Mouse (Mus musculus): Measurements from ENCODE around the gene Ccl6. TPM values are rescaled to one million over a fixed set of nuclear protein-coding genes. Genes with fewer than 3 reads are reported as not detected.
"Not testable (repeated sequence)": the region's sequence is repeated elsewhere in the genome, so short reads cannot be mapped to it uniquely, and the experiment has no call there.

Gene Ccl6
- polyA plus RNA-seq, 1 experiment from 2014 or later = 1.6 TPM

DNA sequence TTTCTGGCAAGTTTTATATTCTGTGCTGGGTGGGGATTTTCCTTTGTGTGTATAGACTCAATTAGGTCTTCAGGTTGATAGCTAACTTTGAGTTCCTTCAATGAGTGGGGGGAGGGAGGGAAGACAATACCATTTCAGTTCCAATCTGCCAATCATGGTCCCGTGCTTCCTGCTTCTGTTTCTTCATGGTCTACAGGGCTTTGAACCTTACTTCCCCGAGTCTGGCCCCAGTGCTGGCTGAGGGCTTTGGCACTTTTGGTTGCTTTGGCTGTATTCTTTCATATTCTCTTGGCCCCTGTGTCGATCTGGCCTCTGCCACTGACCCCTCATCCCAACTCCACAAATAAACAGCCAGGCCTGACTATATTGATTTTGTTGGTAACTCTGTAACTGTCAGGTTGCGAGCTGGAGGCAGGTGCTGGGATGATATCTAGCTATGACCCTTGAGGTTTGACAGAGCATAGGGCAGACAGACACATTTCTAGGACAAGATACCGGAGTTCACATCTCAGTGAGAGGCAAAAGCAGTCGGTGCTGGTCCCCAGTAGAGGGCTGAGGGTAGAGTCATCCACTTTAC is 30.5 kb downstream of the Ccl6 start:
- H3K27me3 ChIP-seq (replicated peaks; ENCODE audit: control insufficient read depth, insufficient read depth, low read length) = no peaks in the 10 kb centered on the region
- DNase-seq (ENCODE audit: low spot score) = no peak
- no peak overlapping the region for H3K4me3 ChIP-seq (ENCODE audit: low read depth, low read length)
- H3K36me3 ChIP-seq (ENCODE audit: control insufficient read depth, insufficient read depth, low read length) = no peaks in the 10 kb centered on the region
- WGBS = 70% methylated on average over 6 of the region's 6 CpGs
- no peak overlapping the region for H3K9ac ChIP-seq (ENCODE audit: low read length)
- no peaks in the 10 kb centered on the region for H3K9me3 ChIP-seq (replicated peaks; ENCODE audit: control insufficient read depth, low read length)
- ATAC-seq = no peak
- no peak overlapping the region for H3K27ac ChIP-seq (ENCODE audit: low read depth, low read length)
- H3K4me1 ChIP-seq (ENCODE audit: control insufficient read depth, insufficient read depth, low read length) = no peaks in the 10 kb centered on the region
- H3K4me2 ChIP-seq (ENCODE audit: low read length) = no peak overlapping the region

- ATAC-seq (no peak), DNase-seq (ENCODE audit: low spot score) (no peak)
- H3K4me2 ChIP-seq (ENCODE audit: low read length) = no peak overlapping the region
- no peak overlapping the region for H3K27ac ChIP-seq (ENCODE audit: low read depth, low read length)
- no peaks in the 10 kb centered on the region for H3K4me1 ChIP-seq (ENCODE audit: control insufficient read depth, insufficient read depth, low read length)
- no peak overlapping the region for H3K9ac ChIP-seq (ENCODE audit: low read length)
- no peaks in the 10 kb centered on the region for H3K27me3 ChIP-seq (replicated peaks; ENCODE audit: control insufficient read depth, insufficient read depth, low read length)
- H3K36me3 ChIP-seq (ENCODE audit: control insufficient read depth, insufficient read depth, low read length) = no peaks in the 10 kb centered on the region
- H3K4me3 ChIP-seq (ENCODE audit: low read depth, low read length) = no peak overlapping the region
- H3K9me3 ChIP-seq (replicated peaks; ENCODE audit: control insufficient read depth, low read length) = no peaks in the 10 kb centered on the region
- 77% methylated on average over 6 of the region's 6 CpGs for WGBS
Observed at GRCm38 (mm10) chr11:83560405-83560804, 32.5 kb downstream of the Ccl6 start.

DNA sequence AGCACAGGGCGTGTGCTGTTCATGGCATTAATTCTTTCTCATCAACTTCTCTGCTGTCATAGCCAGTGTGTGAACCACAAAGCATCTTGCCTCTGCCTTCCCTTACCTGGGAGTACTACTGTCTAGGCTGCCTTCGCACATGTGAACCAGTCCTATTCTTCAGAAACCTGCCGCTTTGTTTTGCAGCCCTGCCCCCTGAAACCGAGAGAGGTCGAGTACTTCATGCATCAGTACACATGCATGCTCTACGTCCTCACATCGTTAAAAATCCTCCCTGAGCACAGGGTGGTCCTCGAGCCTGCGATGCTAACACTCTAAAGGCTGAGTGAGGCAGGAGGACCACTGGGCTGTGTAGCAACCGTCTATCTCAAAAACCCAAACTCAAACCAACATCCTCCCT is 35.8 kb downstream of the Ccl6 start:
- H3K27me3 ChIP-seq (replicated peaks; ENCODE audit: control insufficient read depth, insufficient read depth, low read length) = no peaks in the 10 kb centered on the region
- H3K27ac ChIP-seq (ENCODE audit: low read depth, low read length) = no peak overlapping the region
- H3K4me1 ChIP-seq (ENCODE audit: control insufficient read depth, insufficient read depth, low read length) = no peaks in the 10 kb centered on the region
- no peaks in the 10 kb centered on the region for H3K9me3 ChIP-seq (replicated peaks; ENCODE audit: control insufficient read depth, low read length)
- H3K4me3 ChIP-seq (ENCODE audit: low read depth, low read length) = no peak overlapping the region
- DNase-seq (ENCODE audit: low spot score) (no peak), ATAC-seq (no peak; the same call in 1 of the 2 replicates)
- H3K9ac ChIP-seq (ENCODE audit: low read length) = no peak overlapping the region
- WGBS = 26% methylated on average over 10 of the region's 10 CpGs
- H3K36me3 ChIP-seq (ENCODE audit: control insufficient read depth, insufficient read depth, low read length) = no peaks in the 10 kb centered on the region
- H3K4me2 ChIP-seq (ENCODE audit: low read length) = no peak overlapping the region

- Histone ChIP-seq H3K9me3 (replicated peaks; ENCODE audit: control insufficient read depth, low read length) (no peaks in the 10 kb centered on the region), H3K4me2 (ENCODE audit: low read length) (no peak overlapping the region), H3K27ac (ENCODE audit: low read depth, low read length) (no peak overlapping the region), H3K9ac (ENCODE audit: low read length) (no peak overlapping the region), H3K4me3 (ENCODE audit: low read depth, low read length) (no peak overlapping the region), H3K36me3 (ENCODE audit: control insufficient read depth, insufficient read depth, low read length) (no peaks in the 10 kb centered on the region), H3K4me1 (ENCODE audit: control insufficient read depth, insufficient read depth, low read length) (no peaks in the 10 kb centered on the region), H3K27me3 (replicated peaks; ENCODE audit: control insufficient read depth, insufficient read depth, low read length) (no peaks in the 10 kb centered on the region)
- 26% methylated on average over 8 of the region's 8 CpGs for WGBS
- ATAC-seq = peak; percentile 63
- peak; percentile 93 for DNase-seq (ENCODE audit: low spot score)
Observed at GRCm38 (mm10) chr11:83556085-83556781, 36.7 kb downstream of the Ccl6 start.

DNA sequence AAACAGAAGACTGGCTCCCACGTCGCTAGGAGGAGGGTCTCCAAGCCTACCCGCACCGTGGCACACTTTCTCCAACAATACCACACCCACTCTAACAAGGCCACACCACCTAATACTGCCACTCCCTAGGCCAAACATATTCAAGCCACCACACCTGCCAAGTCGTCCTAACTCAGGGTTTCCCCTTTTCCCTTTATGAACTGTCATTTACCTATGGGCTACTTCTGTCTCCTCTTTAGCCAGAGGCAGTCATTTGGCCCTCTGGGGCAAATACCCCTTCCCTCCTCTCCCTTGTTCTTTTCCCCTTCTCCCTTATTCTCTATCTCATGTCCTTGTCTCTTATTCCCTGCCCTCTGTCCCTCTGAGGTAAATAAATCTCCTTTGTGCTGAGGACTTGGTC is 41.2 kb downstream of the Ccl6 start:
- H3K4me3 ChIP-seq (ENCODE audit: low read depth, low read length) = no peak overlapping the region
- DNase-seq (ENCODE audit: low spot score) (no peak), ATAC-seq (no peak)
- no peak overlapping the region for H3K9ac ChIP-seq (ENCODE audit: low read length)
- H3K4me1 ChIP-seq (ENCODE audit: control insufficient read depth, insufficient read depth, low read length) = no peaks in the 10 kb centered on the region
- H3K4me2 ChIP-seq (ENCODE audit: low read length) = no peak overlapping the region
- no peaks in the 10 kb centered on the region for H3K27me3 ChIP-seq (replicated peaks; ENCODE audit: control insufficient read depth, insufficient read depth, low read length)
- H3K36me3 ChIP-seq (ENCODE audit: control insufficient read depth, insufficient read depth, low read length) = no peaks in the 10 kb centered on the region
- no peaks in the 10 kb centered on the region for H3K9me3 ChIP-seq (replicated peaks; ENCODE audit: control insufficient read depth, low read length)
- WGBS = 90% methylated on average over 5 of the region's 5 CpGs
- H3K27ac ChIP-seq (ENCODE audit: low read depth, low read length) = no peak overlapping the region

- not testable (repeated sequence) for H3K4me2 ChIP-seq (ENCODE audit: low read length); ATAC-seq; H3K9ac ChIP-seq (ENCODE audit: low read length); H3K36me3 ChIP-seq (ENCODE audit: control insufficient read depth, insufficient read depth, low read length); DNase-seq (ENCODE audit: low spot score); H3K4me3 ChIP-seq (ENCODE audit: low read depth, low read length); H3K27me3 ChIP-seq (replicated peaks; ENCODE audit: control insufficient read depth, insufficient read depth, low read length); H3K27ac ChIP-seq (ENCODE audit: low read depth, low read length); H3K9me3 ChIP-seq (replicated peaks; ENCODE audit: control insufficient read depth, low read length); H3K4me1 ChIP-seq (ENCODE audit: control insufficient read depth, insufficient read depth, low read length)
- 92% methylated on average over 7 of the region's 7 CpGs for WGBS
Observed at GRCm38 (mm10) chr11:83551037-83551436, 41.9 kb downstream of the Ccl6 start.

- DNase-seq (ENCODE audit: low spot score) (no peak), ATAC-seq (no peak)
- Histone ChIP-seq H3K27me3 (replicated peaks; ENCODE audit: control insufficient read depth, insufficient read depth, low read length) (no peaks in the 10 kb centered on the region), H3K36me3 (ENCODE audit: control insufficient read depth, insufficient read depth, low read length) (no peaks in the 10 kb centered on the region), H3K27ac (ENCODE audit: low read depth, low read length) (no peak overlapping the region), H3K4me3 (ENCODE audit: low read depth, low read length) (no peak overlapping the region), H3K9ac (ENCODE audit: low read length) (no peak overlapping the region), H3K9me3 (replicated peaks; ENCODE audit: control insufficient read depth, low read length) (no peaks in the 10 kb centered on the region), H3K4me2 (ENCODE audit: low read length) (no peak overlapping the region), H3K4me1 (ENCODE audit: control insufficient read depth, insufficient read depth, low read length) (no peaks in the 10 kb centered on the region)
- WGBS = 92% methylated on average over 5 of the region's 5 CpGs
Observed at GRCm38 (mm10) chr11:83550186-83550632, 42.7 kb downstream of the Ccl6 start.

- Histone ChIP-seq H3K9ac (ENCODE audit: low read length) (no peak overlapping the region), H3K4me2 (ENCODE audit: low read length) (no peak overlapping the region), H3K9me3 (replicated peaks; ENCODE audit: control insufficient read depth, low read length) (no peaks in the 10 kb centered on the region), H3K4me3 (ENCODE audit: low read depth, low read length) (no peak overlapping the region), H3K27me3 (replicated peaks; ENCODE audit: control insufficient read depth, insufficient read depth, low read length) (no peaks in the 10 kb centered on the region), H3K36me3 (ENCODE audit: control insufficient read depth, insufficient read depth, low read length) (no peaks in the 10 kb centered on the region), H3K27ac (ENCODE audit: low read depth, low read length) (no peak overlapping the region), H3K4me1 (ENCODE audit: control insufficient read depth, insufficient read depth, low read length) (no peaks in the 10 kb centered on the region)
- WGBS = 80% methylated on average over 3 of the region's 3 CpGs
- ATAC-seq (no peak), DNase-seq (ENCODE audit: low spot score) (no peak)
Observed at GRCm38 (mm10) chr11:83544214-83544613, 48.7 kb downstream of the Ccl6 start.

DNA sequence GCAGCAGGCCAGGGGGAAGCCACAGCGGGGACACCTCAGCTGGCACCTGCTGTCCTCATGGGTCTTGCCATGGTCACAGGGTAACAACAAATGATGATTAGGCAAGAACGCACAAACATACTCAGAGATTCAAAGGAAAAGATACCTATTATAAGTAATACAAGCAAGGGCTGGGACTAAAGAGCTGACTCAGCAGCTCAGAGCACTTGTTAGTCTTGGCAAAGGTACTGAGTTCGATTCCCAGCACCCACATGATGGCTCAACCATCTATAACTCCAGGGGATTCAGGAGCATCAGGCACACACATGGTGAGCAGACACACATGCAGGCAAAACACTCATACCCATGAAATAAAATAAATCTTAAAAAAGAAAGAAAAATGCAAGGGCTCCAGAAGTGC is 51.5 kb downstream of the Ccl6 start:
- Histone ChIP-seq H3K36me3 (ENCODE audit: control insufficient read depth, insufficient read depth, low read length) (no peaks in the 10 kb centered on the region), H3K9ac (ENCODE audit: low read length) (no peak overlapping the region), H3K9me3 (replicated peaks; ENCODE audit: control insufficient read depth, low read length) (no peaks in the 10 kb centered on the region), H3K4me2 (ENCODE audit: low read length) (no peak overlapping the region), H3K4me1 (ENCODE audit: control insufficient read depth, insufficient read depth, low read length) (no peaks in the 10 kb centered on the region), H3K27me3 (replicated peaks; ENCODE audit: control insufficient read depth, insufficient read depth, low read length) (no peaks in the 10 kb centered on the region), H3K4me3 (ENCODE audit: low read depth, low read length) (no peak overlapping the region), H3K27ac (ENCODE audit: low read depth, low read length) (no peak overlapping the region)
- DNase-seq (ENCODE audit: low spot score) = no peak
- ATAC-seq = no peak
- 91% methylated on average over 3 of the region's 3 CpGs for WGBS
